Mouse (Mus musculus): ENCODE results near the gene Ccndbp1.
"Not testable (repeated sequence)": the region's sequence is repeated elsewhere in the genome, so short reads cannot be mapped to it uniquely, and the experiment has no call there.

The Ccndbp1 gene

DNA sequence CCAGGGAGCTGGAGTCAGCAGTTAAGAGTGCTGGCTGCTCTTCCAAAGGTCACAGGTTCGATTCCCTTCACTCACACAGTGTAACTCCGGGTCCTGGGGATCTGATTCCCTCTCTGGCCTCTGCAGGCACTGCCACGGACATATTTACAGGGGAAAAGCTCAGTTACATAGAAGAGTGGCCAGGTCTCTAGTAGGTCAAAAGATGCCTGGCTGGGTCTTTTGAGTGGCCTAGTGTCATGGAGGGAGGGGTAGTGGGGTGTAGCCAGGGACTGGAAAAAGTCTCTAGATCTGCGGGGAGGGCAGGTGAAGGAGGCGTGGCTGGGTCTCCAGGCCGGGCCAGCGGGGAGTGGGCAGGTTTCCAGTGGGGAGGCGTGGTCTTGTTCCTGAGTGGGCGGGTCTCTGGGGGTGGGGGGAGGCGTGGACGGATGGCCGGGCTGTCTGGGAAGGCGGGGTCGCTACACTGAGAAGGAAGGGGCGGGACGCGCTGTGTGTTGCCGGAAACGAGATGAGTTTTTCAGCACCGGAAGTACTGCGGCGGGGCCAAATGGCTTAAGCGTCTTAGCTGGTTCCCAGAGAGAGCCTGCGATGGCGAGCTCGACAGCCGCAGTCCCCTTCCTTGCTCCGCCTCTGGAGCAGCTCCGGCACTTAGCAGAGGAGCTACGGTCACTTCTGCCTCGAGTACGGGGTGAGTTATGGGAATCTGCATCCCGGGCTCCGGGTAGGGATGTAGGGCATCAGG lies at the start of gene Ccndbp1:
Gene Ccndbp1 (plus strand): TSS at position 479 of the 739 bp plus-strand sequence.
- in situ Hi-C loops (cut with MboI), result no loop called here

DNA sequence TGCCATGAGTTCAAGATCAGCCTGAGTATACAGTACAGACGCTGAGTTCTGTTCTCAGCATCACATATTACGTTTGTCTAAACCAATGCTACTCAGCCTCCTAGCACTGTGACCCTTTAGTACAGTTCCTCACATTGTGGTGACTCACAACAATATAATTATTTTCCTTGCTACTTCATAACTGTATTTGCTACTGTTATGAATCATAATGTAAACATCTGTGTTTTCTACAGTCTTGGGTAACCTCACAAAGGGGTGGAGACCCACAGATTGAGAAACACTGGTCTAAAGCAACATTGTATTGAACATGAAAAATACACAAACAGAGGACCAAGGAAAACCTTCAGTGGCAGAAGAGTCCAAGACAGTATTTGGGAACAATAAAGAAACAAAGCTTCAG lies 48.8 kb upstream of the Ccndbp1 start:
- in situ Hi-C loops (cut with MboI), result no loop called here

DNA sequence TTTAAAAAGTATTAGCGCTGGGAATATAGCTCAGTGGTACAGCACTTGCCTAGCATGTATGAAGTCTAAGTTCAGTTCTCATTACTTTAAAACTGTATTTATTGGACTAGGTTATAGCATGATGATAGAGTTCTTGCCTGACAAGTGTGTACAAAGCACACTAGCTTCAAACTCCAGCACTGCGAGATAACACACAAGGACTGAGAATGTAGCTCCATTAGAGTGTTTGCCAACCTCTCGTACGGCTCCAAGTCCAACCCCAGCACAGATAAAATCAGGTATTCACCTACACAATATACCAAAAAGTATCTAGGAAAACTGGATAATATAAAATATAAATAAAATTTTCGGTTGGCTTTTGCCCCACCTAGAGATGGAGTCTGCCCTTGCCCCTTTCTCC lies 48.4 kb upstream of the Ccndbp1 start:
- in situ Hi-C loops (cut with MboI), result no loop called here

DNA sequence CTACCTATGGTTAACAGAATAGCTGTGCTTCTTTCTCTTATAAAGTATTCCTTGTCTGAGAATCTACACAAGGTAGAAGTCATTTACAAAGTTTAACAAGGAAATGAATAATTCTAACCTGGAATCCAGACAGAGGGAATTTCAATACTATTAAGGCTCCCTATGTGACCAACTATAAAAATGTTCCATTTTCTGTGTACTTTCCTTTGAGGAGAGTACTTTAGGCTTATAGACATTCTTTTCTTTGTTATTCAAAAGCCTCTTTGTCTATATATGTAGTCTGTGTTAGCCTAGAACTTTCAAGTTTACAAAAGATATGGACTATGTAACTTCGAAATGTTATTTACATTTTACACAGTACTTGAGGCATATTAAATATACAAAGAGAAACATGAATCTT lies 47.9 kb upstream of the Ccndbp1 start:
- in situ Hi-C loops (cut with MboI), result no loop called here

DNA sequence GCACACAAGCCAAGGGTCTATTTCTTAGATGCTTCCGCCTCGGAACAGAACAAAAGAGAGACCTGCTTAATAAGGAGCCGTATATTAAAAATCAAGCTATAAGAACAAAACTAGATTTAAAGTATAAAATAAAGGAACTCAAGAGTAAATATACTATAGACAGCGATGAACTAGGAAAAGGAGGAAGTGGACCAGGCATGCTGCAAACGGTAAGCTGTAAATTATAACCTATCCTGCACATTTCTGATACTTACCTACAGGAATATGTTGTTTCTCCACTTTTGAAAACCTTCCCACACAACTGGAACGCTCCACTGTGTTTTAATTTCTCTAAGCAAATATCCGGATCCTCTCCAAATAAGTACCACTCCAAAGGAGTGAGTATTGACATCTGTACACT lies 45.1 kb upstream of the Ccndbp1 start:
- in situ Hi-C loops (cut with MboI), result no loop called here

DNA sequence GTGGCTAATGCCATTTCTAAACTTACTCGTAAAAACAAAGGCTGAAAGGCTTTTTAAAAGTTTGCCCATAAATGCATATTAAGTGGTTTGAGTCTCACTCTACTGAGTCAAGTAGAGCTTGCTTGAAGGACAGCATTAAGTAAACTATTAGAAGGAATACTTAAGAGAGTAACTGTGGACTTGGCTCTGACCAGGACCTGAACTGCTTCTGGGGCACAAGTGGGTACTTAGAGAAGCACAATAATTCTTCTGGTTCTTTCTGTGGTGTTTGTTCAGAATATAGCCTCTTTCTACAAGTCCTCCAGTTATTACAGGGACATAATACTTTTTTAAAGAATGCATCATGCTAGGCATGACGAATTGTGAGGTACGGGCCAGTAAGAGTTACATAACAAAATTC lies 42.7 kb upstream of the Ccndbp1 start:
- in situ Hi-C loops (cut with MboI), result no loop called here

DNA sequence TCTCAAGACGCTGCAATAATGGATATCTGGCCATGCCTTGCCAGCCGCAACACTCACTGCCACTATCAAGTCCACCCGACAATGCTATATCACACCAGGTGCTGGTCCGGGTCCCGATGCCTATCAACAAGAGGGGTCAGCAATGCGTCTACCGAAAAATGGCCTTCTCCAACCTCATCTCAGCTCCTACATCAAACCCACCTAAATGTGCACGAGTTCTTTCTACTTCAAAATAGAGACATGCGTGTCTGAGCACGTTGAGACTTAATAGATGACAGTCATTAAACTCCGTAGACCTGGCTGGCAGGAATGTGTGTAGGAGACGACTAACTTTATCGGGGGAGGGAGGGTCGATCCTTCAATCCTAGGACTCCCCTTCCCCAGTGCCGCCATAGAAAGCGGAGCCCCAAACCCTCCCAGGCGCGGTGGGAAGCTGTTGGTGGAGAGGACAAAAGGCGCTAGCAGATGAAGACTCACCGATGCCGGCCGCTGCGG lies 38.1 kb upstream of the Ccndbp1 start:
- in situ Hi-C loops (cut with MboI), result no loop called here

DNA sequence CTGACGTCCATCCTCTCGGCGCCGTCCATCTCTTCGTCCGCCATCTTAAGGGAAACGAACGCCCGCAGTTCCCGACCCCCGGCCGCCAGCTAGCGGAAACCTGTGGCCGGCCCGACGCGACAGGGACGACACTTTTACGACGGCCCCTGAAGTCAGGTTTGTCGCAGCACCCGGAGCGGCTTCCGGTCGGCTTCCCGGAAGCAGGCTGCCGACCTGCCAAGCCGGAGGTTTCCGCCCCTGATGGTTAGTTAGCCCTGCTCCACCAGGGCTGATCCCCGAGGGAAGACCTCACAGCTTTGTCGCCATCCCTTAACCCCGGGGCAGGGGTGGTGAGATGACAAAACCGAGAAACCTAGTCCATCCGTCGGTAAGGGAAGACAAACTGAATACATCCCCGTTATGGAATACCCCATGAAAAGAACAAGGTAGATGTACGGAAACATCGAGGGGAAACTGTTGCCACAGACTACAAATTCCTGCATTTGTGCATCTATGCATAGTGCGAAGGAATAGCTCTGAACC lies 37.6 kb upstream of the Ccndbp1 start, which contains the start of gene Ubr1:
Gene Ubr1 (minus strand): TSS at position 157 of the 522 bp plus-strand sequence.
- in situ Hi-C loops (cut with MboI), result no loop called here

DNA sequence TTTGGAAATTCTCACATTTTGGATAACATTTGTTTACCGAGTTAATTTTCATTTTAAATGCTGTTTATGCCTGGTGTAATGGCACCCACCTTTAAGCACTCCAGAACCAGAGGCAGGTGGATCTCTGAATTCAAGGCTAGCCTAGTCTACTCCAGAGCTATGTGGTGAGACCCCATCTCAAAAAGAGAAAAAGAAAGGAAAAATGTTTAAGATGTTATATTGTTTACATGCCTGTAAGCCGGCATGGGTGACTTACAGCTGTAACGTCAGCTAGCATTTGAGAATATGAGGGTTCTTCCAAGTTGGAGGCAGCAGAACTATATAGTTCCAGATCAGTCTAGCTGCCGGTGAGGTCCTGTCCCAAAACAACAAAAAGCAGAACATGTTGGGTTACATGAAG lies 36.4 kb upstream of the Ccndbp1 start:
- in situ Hi-C loops (cut with MboI), result no loop called here

DNA sequence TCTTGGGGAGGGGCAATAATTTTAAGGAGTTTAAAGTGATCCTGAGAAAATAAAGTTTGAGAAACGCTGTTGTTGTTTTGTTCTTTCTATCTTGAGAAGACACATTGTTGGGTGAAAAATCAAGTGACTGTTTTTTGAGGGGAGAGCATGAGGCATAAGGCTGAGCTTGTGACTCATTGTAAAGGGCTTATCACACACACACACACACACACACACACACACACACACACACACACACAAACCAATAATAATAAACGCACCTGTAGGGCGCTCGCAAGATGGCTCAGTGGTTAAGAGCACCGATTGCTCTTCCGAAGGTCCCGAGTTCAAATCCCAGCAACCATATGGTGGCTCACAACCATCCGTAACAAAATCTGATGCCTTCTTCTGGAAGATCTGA lies 35.9 kb upstream of the Ccndbp1 start:
- in situ Hi-C loops (cut with MboI), result not testable (repeated sequence)

DNA sequence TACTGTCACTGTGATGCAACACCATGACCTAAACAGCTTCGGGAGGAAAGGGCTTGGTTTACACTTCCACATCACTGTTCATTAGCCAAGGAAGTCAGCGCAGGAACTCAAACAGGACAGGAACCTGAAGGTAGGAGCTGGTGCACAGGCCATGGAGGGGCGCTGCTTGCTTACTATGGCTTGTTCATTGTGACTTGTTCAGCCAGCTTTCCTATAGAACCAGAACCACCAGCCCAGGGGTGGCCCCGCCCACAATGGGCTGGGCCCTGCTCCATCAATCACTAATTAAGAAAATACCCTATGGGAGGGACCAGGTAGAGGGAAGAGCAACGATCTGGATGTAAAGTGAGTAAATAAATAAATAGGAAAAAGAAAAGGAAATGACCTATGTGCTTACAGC lies 35.2 kb upstream of the Ccndbp1 start:
- in situ Hi-C loops (cut with MboI), result no loop called here

DNA sequence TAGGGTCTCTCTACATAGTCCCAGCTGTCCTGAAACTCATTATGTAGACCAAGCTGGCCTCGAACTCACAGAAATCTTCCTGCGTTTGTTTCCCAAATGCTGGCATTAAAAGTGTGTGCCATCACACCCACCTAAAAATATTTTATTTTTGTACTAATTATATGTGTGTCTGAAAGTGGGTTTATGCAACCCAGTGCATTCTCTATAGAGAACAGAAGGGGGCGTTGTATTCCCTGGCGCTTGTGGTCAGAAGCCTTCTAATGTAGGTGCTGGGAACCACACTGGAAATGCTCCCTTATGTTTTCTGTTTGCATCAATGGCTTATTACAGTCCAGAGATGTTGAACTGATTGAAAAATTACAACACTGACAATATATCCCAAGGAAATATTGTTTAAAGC lies 31.9 kb upstream of the Ccndbp1 start:
- in situ Hi-C loops (cut with MboI), result no loop called here

DNA sequence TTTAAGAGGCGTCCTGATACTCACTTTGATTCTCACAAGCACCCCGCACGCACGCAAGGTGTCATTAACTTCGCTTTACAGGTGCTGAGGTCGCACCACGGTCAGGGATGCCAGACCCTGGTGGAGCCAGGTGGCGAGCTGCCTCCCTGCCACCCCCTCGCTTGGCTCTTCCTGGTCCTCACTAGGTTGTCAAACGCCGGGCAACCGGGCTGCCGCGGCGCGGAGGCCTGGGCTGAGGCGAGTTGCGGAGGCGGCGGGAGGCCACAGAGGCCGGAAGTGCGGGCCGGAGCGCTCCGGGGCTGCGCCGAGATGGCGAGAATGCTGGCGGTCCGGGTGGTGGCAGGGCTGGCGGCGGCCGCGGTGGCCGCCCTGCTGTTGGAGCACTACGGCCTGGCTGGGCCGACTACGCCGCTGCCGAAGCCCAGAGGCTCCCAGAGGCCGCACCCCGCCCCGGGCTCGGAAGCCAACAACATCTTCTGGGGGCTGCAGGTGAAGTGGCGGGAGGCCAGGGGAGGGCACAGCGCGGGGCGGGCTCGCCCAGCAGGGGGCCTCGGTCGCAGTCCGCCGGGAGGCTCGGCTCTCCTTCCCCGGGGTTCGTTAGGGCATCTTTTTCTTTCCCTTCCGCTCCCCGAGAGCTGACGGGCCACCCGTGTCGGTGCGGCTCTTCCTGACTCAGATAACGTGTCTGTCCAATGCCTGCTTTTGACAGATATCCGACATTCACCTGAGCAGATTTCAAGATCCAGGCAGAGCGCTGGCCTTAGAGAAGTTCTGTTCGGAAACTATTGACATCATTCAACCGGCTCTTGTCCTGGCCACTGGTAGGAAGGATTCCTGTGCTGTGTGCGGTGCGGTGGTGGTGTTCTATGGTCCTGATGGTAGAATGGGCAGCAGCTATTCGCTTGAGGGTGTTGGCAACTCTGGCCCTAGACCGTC lies 30.9 kb upstream of the Ccndbp1 start, which contains the start of gene Tmem62:
Gene Tmem62 (plus strand): TSS at position 28 of the 936 bp plus-strand sequence.
- in situ Hi-C loops (cut with MboI), result no loop called here

DNA sequence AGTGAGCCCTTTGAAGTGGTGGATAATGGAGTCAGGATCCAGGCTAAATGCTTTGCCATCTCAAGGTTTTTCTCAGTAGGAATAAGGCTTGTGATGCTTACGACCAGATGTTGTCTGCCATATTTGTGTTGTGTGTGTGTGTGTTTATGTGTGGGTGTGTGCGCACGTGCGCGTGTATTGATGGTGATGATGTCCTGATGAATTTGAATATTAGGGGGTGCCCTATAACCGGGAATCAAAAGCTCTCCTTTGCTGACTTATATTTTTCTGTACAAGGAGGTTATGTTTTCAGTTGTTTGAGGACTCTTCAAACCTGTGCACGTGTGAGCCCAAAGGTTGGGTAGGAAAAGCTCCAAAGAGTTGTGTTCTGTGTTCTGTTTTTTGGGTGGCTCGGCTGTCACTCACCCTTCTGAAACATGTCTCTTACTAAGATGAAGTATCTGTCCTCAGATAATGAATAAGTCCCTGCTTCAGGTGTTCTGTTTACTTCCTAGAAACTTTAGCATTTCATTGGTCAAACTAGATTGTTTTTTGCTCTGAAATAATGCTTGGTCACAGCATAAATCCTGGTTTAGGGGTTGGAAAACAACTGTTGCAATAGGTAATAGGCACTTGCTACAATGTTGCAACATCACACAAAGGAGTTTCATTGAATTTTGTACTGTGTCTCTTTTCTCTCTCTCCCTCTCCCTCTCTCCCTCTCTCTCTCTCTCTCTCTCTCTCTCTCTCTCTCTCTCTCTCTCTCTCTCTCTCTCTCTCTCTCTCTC lies 30.1 kb upstream of the Ccndbp1 start:
- in situ Hi-C loops (cut with MboI), result no loop called here

DNA sequence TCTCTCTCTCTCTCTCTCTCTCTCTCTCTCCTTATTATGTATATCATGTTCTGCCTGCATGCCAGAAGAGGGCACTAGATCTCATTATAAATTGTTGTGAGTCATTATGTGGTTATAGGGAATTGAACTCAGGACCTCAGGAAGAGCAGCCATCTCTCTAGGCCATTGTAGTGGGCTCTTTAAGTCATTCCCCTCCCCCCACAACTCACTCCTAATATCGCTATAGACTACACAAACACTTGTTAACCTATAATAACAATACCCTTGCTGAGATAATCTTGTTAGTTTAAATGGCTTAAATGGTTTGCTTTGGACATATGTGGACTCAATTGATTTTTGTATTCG lies 29.5 kb upstream of the Ccndbp1 start:
- in situ Hi-C loops (cut with MboI), result no loop called here

DNA sequence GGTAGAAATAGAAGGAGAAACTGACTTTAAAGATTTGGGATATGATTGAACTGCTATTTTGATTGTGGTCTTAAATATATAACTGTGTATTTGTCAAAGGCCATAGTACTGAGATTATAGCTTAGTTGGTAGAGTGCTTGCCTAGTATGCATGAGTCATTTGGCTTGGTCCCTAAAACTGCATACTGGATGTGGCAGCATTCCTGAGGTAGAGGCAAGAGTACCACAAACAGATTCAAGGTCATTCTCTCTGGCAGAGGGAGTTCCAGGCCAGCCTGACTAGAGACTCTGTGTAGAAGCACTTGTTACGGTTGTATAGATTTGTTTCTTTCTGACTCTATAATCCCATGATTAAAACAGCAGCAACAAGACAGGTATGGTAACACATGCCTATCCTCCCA lies 28.4 kb upstream of the Ccndbp1 start:
- in situ Hi-C loops (cut with MboI), result no loop called here

DNA sequence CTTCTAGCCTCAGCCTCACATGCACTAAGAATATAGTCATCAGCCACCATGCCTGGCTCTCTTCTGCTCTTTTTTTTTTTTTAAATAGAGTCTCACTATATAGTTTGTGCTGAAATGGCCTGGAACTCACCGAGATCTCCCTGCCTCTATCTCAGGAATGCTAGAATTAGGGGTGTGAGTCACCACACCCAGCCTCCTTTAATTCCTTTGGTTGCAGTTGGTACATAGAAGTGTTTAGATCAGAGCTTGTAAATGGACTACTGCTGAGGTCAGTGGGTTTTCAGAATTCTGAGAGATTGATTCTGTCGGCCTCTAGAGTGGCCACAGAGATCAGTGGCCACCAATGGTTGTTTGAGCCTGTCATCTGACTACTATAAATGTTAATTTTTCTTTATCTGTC lies 27.3 kb upstream of the Ccndbp1 start:
- in situ Hi-C loops (cut with MboI), result no loop called here

DNA sequence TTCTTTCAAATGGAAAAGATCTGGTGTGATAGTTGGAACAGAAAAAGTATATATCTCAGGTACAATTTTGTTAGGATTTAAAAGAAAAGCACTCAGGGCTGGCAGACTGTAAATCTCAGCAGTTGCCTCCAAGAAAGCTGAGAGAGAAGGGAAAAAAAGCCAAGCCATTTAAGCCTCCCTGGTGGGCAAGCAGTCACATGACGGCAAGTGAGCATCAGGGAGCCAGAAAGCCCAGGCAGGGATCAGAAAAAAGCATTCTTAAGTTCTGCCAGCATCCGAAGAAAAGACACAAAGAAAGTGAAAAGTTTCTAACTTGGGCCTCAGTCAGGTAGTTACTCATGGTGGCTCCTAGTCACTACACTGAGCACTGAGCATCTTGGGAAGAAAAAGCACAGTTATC lies 24.6 kb upstream of the Ccndbp1 start:
- in situ Hi-C loops (cut with MboI), result no loop called here

DNA sequence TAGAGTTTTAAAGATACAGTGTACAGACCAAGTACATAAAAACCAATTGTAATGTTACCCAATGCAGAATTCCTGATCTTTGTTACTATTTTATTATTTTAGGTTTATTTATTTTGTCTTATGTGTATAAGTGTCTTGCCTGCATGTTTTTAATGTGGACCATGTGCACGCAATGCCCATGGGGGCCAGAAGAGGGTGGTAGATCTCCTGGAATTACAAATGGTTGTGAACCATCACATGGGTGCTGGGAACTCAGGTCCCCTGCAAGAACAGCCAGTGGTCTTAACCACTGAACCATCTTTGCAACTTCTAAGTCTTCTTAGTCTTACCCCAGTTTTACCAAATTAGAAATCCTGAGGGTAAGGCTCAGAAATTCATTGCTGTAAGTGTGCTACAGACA lies 23.0 kb upstream of the Ccndbp1 start:
- in situ Hi-C loops (cut with MboI), result no loop called here

DNA sequence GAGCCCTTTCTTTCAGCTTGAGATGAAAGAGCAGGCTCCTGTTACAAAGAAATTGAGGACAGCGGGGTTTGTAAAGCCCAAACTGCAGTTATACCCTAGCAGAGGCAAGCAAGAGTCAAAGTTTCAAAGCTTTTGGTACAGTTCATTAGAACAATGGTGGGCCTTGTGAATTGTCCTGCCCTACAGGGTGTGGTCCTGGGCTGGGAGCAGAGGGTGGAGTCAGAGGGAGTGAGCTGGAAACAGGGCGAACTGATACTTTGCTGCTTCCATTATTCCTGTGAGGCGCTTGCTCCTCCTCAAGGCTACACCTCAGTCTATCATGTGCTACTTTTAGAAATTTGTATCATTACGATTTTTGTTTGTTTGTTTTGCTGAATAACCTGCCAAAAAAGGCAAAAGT lies 17.0 kb upstream of the Ccndbp1 start:
- in situ Hi-C loops (cut with MboI), result no loop called here

DNA sequence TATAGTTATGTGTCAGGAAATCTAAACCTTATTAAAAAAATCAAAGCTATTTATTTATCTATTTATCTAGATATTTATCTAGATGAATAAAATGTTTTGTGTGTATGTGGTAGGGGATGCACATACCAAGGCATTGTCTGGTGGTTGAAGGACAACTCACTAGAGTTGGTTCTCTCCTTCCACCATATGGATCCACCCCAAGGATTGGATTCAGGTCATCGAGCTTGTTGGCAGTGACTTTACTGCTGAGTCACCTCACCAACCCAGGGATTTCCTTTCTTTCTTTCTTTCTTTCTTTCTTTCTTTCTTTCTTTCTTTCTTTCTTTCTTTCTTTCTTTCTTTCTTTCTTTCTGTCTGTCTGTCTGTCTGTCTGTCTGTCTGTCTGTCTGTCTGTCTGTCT lies 11.6 kb upstream of the Ccndbp1 start:
- in situ Hi-C loops (cut with MboI), result not testable (repeated sequence)

DNA sequence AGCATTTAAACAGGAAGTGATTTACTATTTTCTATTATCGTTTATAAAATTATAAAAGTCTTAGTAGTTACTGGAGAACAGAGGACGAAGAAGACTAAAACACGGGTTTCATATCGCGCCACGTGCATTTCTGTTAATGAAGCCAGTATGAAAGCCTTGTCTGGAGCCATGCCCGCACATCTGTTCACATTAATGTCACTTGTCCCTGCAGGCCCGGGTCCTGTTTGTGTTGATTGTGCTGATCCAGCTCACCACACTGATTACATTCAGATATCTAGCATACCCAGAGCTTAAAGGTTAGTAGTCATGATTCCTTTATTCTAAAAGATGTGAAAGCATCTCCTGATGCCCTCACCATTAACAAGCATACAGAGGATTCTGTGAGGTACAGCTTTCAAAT lies 9.3 kb upstream of the Ccndbp1 start:
- in situ Hi-C loops (cut with MboI), result no loop called here

Data from mature B cell (primary cell).